In genomic region chr14:88469361-88469760, GRCm38 (mm10) we compare ENCODE assay signal across 9 mouse cellular contexts. TPM values are rescaled to one million over a fixed set of nuclear protein-coding genes. Genes with fewer than 3 reads are reported as not detected.
DNase-seq lines count a peak whose midpoint lies in the region; ATAC-seq and TF ChIP-seq lines count a peak whose summit lies in the region.
"Had no signal": no experiment of that assay in that cellular context is flagged by ENCODE, and none has a peak within 500 bp of the region (broad histone marks: within the 10 kb centered on the region; RNA-seq: fewer than 3 reads in every experiment).

No protein-coding gene starts in this region.

- TF ChIP-seq POLR2A in ES-Bruce4 (IDR thresholded peaks at IDR 0.05; ENCODE audit: insufficient read depth, low read length), result no peak
- no peak for TF ChIP-seq POLR2A in limb, embryonic 14.5 days (IDR thresholded peaks at IDR 0.05; ENCODE audit: borderline replicate concordance, extremely low read depth, insufficient read depth, insufficient read length)

- H3K9me3 ChIP-seq in heart, embryonic 10.5 days, result no peaks in the 10 kb centered on the region
- no peaks in the 10 kb centered on the region for H3K9me3 ChIP-seq in ES-Bruce4 (replicated peaks; ENCODE audit: control insufficient read depth, insufficient read depth, low read length, poor library complexity, severe bottlenecking)
- H3K9me3 ChIP-seq in forebrain, embryonic 15.5 days, result no peaks in the 10 kb centered on the region
- no peaks in the 10 kb centered on the region for H3K9me3 ChIP-seq in limb, embryonic 14.5 days (ENCODE audit: control insufficient read depth, low read length)

- no peak for TF ChIP-seq EP300 in ES-Bruce4 (IDR thresholded peaks at IDR 0.05; ENCODE audit: insufficient read depth, low read depth, low read length)

- H3K27ac ChIP-seq in heart, embryonic 10.5 days, result no peak overlapping the region
- no peak overlapping the region for H3K27ac ChIP-seq in ES-Bruce4 (ENCODE audit: insufficient read depth, low read length)
- no peak overlapping the region for H3K27ac ChIP-seq in forebrain, embryonic 15.5 days (replicated peaks)
- H3K27ac ChIP-seq in limb, embryonic 14.5 days (replicated peaks; ENCODE audit: low read depth, low read length), result no peak overlapping the region

- H3K36me3 ChIP-seq in heart, embryonic 10.5 days, result no peaks in the 10 kb centered on the region
- no peaks in the 10 kb centered on the region for H3K36me3 ChIP-seq in ES-Bruce4 (ENCODE audit: control insufficient read depth, insufficient read depth, low read length, poor library complexity, severe bottlenecking)
- H3K36me3 ChIP-seq in forebrain, embryonic 15.5 days, result no peaks in the 10 kb centered on the region
- H3K36me3 ChIP-seq in limb, embryonic 14.5 days (ENCODE audit: control insufficient read depth, insufficient read depth, low read length), result no peaks in the 10 kb centered on the region

- peak; percentile 74 for ATAC-seq in forebrain, embryonic 15.5 days (replicated peaks)
- no peak for ATAC-seq in limb, embryonic 14.5 days (ENCODE audit: low FRiP score, low read depth)

- 5% methylated on average over 18 of the region's 18 CpGs for WGBS in heart, embryonic 10.5 days
- 1% methylated on average over 18 of the region's 18 CpGs for WGBS in forebrain, embryonic 15.5 days
- 3% methylated on average over 17 of the region's 18 CpGs for WGBS in limb, embryonic 14.5 days

- H3K27me3 ChIP-seq in heart, embryonic 10.5 days (ENCODE audit: insufficient read depth, poor library complexity, severe bottlenecking), result peaks cover 29% of the 10 kb centered on the region; the same call in 1 of the 2 replicates
- H3K27me3 ChIP-seq in ES-Bruce4 (ENCODE audit: control insufficient read depth, insufficient read depth, low read length, poor library complexity, severe bottlenecking), result no peaks in the 10 kb centered on the region
- H3K27me3 ChIP-seq in forebrain, embryonic 15.5 days, result no peaks in the 10 kb centered on the region
- peaks cover 12% of the 10 kb centered on the region for H3K27me3 ChIP-seq in limb, embryonic 14.5 days (ENCODE audit: control insufficient read depth, insufficient read depth, low read length)

- H3K4me3 ChIP-seq in heart, embryonic 10.5 days, result peak overlapping the region; percentile 60
- peak overlapping the region; percentile 22 for H3K4me3 ChIP-seq in ES-Bruce4 (ENCODE audit: low read depth, low read length)
- peak overlapping the region; percentile 53 for H3K4me3 ChIP-seq in forebrain, embryonic 15.5 days
- peak overlapping the region; percentile 40 for H3K4me3 ChIP-seq in limb, embryonic 14.5 days (replicated peaks; ENCODE audit: low read length)
- H3K4me3 ChIP-seq: erythroblast, embryonic 14.5 days had no signal

- DNase-seq in heart, embryonic 10.5 days (ENCODE audit: low spot score), result peak; percentile 76
- no peak for DNase-seq in heart, postnatal 25 days (ENCODE audit: low spot score)
- DNase-seq in limb, embryonic 14.5 days (ENCODE audit: low spot score), result peak; percentile 6
- peak; percentile 53 for DNase-seq in retina, postnatal 1 day
- DNase-seq in cerebellum, adult 11-12 months, result no peak
- DNase-seq in kidney, postnatal 36 days, result no peak

- intact Hi-C loops in heart, postnatal 25 days (cut with DNase I), result loop anchor here (5.0 kb wide), 1 partner anchor 1007 kb away; no protein-coding TSS in a partner anchor

- H3K4me1 ChIP-seq in heart, embryonic 10.5 days, result 0 out of 2 replicates have a peak, but pooled peaks cover 7% of the 10 kb centered on the region
- no peaks in the 10 kb centered on the region for H3K4me1 ChIP-seq in ES-Bruce4 (ENCODE audit: control insufficient read depth, insufficient read depth, low read length)
- H3K4me1 ChIP-seq in forebrain, embryonic 15.5 days, result peaks cover 27% of the 10 kb centered on the region
- H3K4me1 ChIP-seq in limb, embryonic 14.5 days (ENCODE audit: control insufficient read depth, insufficient read depth, low read length), result 0 out of 2 replicates have a peak, but pooled peaks cover 2% of the 10 kb centered on the region

- no peak for TF ChIP-seq CTCF in ES-Bruce4 (IDR thresholded peaks at IDR 0.05; ENCODE audit: low read depth, low read length)

- H3K9ac ChIP-seq in ES-Bruce4 (ENCODE audit: low read depth, poor library complexity, severe bottlenecking), result peak overlapping the region; percentile 3; the same call in 1 of the 2 replicates
- peak overlapping the region; percentile 38 for H3K9ac ChIP-seq in forebrain, embryonic 15.5 days (replicated peaks)
- H3K9ac ChIP-seq in limb, embryonic 14.5 days (ENCODE audit: low read depth, low read length, severe bottlenecking), result peak overlapping the region; percentile 36; the same call in 1 of the 2 replicates

- peak overlapping the region; percentile 92 for H3K4me2 ChIP-seq in forebrain, embryonic 15.5 days (replicated peaks)
- H3K4me2 ChIP-seq in limb, embryonic 14.5 days (replicated peaks; ENCODE audit: low read depth, low read length, severe bottlenecking), result peak overlapping the region; percentile 67

RNA-seq across cellular contexts. Expression of gene Pcdh20, which starts 1.8 kb away (rescaled TPM):
- 0.19 TPM in 1 of 2 replicates, not detected in the other for polyA plus RNA-seq in heart, embryonic 10.5 days (2016; fragmentation: Nextera tagmentation; extraction: Ambion mirVana)
- under 1 TPM; 0.45 to 0.57 TPM for total RNA-seq in heart, postnatal 25 days (2021)
- not detected in 2 replicates for polyA plus RNA-seq in ES-Bruce4 (2011; ENCODE audit: insufficient read depth, insufficient read length, low read depth, missing spikeins)
- polyA plus RNA-seq in forebrain, embryonic 15.5 days (2015; fragmentation: Nextera tagmentation; extraction: Ambion mirVana), result 6.5 and 7.0 TPM in 2 replicates
- 0.99 and 1.1 TPM in 2 replicates for polyA plus RNA-seq in limb, embryonic 14.5 days (2012; rRNA removed)
- polyA plus RNA-seq in limb, embryonic 14.5 days (2014; fragmentation: Nextera tagmentation; extraction: Ambion mirVana), result 2.2 and 2.5 TPM in 2 replicates
- polyA plus RNA-seq: erythroblast, embryonic 14.5 days had no signal

Comparison
In these comparisons a context has a peak if more than half of its experiments do, and no peak if none do; other contexts are left out.
1. DNase-seq: peak in heart, embryonic 10.5 days (single experiment), limb, embryonic 14.5 days (single experiment) and retina, postnatal 1 day (single experiment); none in heart, postnatal 25 days (single experiment), cerebellum, adult 11-12 months (single experiment) and kidney, postnatal 36 days (0 of 2).
2. Peak in every context shown above with its lines, with median percentiles within 50 percentile points of each other: H3K4me3 ChIP-seq and H3K9ac ChIP-seq.